In genomic region chr4:63452555-63452954, GRCm38 (mm10) we compare ENCODE assay signal across 24 mouse cellular contexts. TPM values are rescaled to one million over a fixed set of nuclear protein-coding genes. Genes with fewer than 3 reads are reported as not detected.
A peak's percentile ranks its signal among the peaks of the same experiment; 100 is the strongest.
DNase-seq lines count a peak whose midpoint lies in the region; ATAC-seq and TF ChIP-seq lines count a peak whose summit lies in the region.
"Had no signal": no experiment of that assay in that cellular context is flagged by ENCODE, and none has a peak within 500 bp of the region (broad histone marks: within the 10 kb centered on the region; RNA-seq: fewer than 3 reads in every experiment).

No protein-coding gene starts in this region.

- in situ Hi-C loops in CH12.LX (cut with MboI; ENCODE audit: low pct_ligation_motif_present, low pct_unique_long_range_greater_than_20kb, low sequenced_read_pairs), result no loop called here

- TF ChIP-seq EP300 in CH12.LX (IDR thresholded peaks at IDR 0.05; ENCODE audit: low read length), result no peak

- no peak overlapping the region for H3K4me2 ChIP-seq in forebrain, postnatal 0 days (ENCODE audit: low read depth)
- no peak overlapping the region for H3K4me2 ChIP-seq in CH12.LX (ENCODE audit: insufficient read depth, low read depth, poor library complexity, severe bottlenecking)
- H3K4me2 ChIP-seq: embryonic facial prominence, embryonic 12.5 days; heart, embryonic 12.5 days; hindbrain, embryonic 15.5 days had no signal

- H3K9ac ChIP-seq in forebrain, postnatal 0 days, result no peak overlapping the region
- H3K9ac ChIP-seq in CH12.LX (ENCODE audit: insufficient read depth, low read depth), result no peak overlapping the region
- H3K9ac ChIP-seq: embryonic facial prominence, embryonic 12.5 days; heart, embryonic 12.5 days; hindbrain, embryonic 15.5 days had no signal

- H3K4me1 ChIP-seq in forebrain, postnatal 0 days (ENCODE audit: insufficient read depth), result no peaks in the 10 kb centered on the region
- H3K4me1 ChIP-seq in forebrain, embryonic 10.5 days, result peaks cover 22% of the 10 kb centered on the region
- peaks cover 6 to 25% of the 10 kb centered on the region in 2 experiments for H3K4me1 ChIP-seq in CH12.LX (ENCODE audit: control insufficient read depth in 1 of 2, insufficient read depth in 2 of 2)
- H3K4me1 ChIP-seq: hindbrain, embryonic 15.5 days had no signal

- TF ChIP-seq POLR2A in CH12.LX (IDR thresholded peaks at IDR 0.05; ENCODE audit: low read depth, low read length), result no peak
- no peak for TF ChIP-seq POLR2A in brain, embryonic 14.5 days (IDR thresholded peaks at IDR 0.05; ENCODE audit: borderline replicate concordance, extremely low read depth, insufficient read depth, insufficient read length, poor library complexity, severe bottlenecking)

- H3K27ac ChIP-seq in forebrain, postnatal 0 days (ENCODE audit: low read depth, low read length), result no peak overlapping the region
- H3K27ac ChIP-seq in forebrain, embryonic 10.5 days, result no peak overlapping the region
- H3K27ac ChIP-seq in CH12.LX (ENCODE audit: insufficient read depth, low read depth), result no peak overlapping the region
- H3K27ac ChIP-seq: embryonic facial prominence, embryonic 12.5 days; gastrocnemius, adult 2 months; hindbrain, embryonic 10.5 days; hindbrain, embryonic 15.5 days had no signal

- dilution Hi-C loops in CH12.LX (cut with MboI; ENCODE audit: extremely low pct_ligation_motif_present, extremely low pct_unique_long_range_greater_than_20kb, low sequenced_read_pairs), result no loop called here

- no peak for DNase-seq in forebrain, postnatal 0 days
- DNase-seq in forebrain, embryonic 10.5 days (ENCODE audit: extremely low spot score, low spot score), result no peak
- DNase-seq in 3T3-L1 (ENCODE audit: low read depth, low spot score) (peak; percentile 48), CH12.LX (ENCODE audit: extremely low read depth) (no peak)
- peak; percentile 17 for DNase-seq in brain, embryonic 14.5 days (ENCODE audit: low read depth)
- no peak for DNase-seq in cerebellum, postnatal 36 days
- no peak for DNase-seq in neural tube, embryonic 10.5 days (ENCODE audit: extremely low spot score, low spot score)
- DNase-seq: adrenal gland, adult 2 months; adrenal gland, postnatal 25 days; B cell, adult 2 months; cerebellum, adult 11 months; cerebellum, adult 8-10 months; cerebellum, postnatal 14 days; gastrocnemius, adult 2 months; gastrocnemius, postnatal 25 days; kidney, adult 11 months; kidney, adult 9 months had no signal

- no peak overlapping the region for H3K4me3 ChIP-seq in forebrain, postnatal 0 days (ENCODE audit: low read depth, low read length)
- H3K4me3 ChIP-seq in forebrain, embryonic 10.5 days, result no peak overlapping the region
- H3K4me3 ChIP-seq in CH12.LX (replicated peaks in 1 of 3; ENCODE audit: low read depth in 2 of 3, low read length in 2 of 3, poor library complexity in 1 of 3), result no peak overlapping the region
- H3K4me3 ChIP-seq: embryonic facial prominence, embryonic 12.5 days; gastrocnemius, adult 2 months; heart, embryonic 12.5 days; hindbrain, embryonic 10.5 days; hindbrain, embryonic 15.5 days had no signal

- no peaks in the 10 kb centered on the region for H3K27me3 ChIP-seq in forebrain, postnatal 0 days (ENCODE audit: insufficient read depth, low read length)
- H3K27me3 ChIP-seq in forebrain, embryonic 10.5 days (ENCODE audit: poor library complexity, severe bottlenecking), result peaks cover 48% of the 10 kb centered on the region
- H3K27me3 ChIP-seq in CH12.LX (replicated peaks), result no peaks in the 10 kb centered on the region
- H3K27me3 ChIP-seq: embryonic facial prominence, embryonic 12.5 days; heart, embryonic 12.5 days; hindbrain, embryonic 15.5 days had no signal

- no peak for TF ChIP-seq CTCF in forebrain, postnatal 0 days (IDR thresholded peaks at IDR 0.05; ENCODE audit: low read depth)
- TF ChIP-seq CTCF in CH12.LX (conservative IDR thresholded peaks at IDR 0.05 in 1 of 2, IDR thresholded peaks at IDR 0.05 in 1 of 2; ENCODE audit: low read depth in 2 of 2, low read length in 2 of 2), result no peak
- TF ChIP-seq CTCF in brain, embryonic 14.5 days (IDR thresholded peaks at IDR 0.05; ENCODE audit: borderline replicate concordance, extremely low read depth, insufficient read depth, insufficient read length), result no peak

- no peaks in the 10 kb centered on the region for H3K36me3 ChIP-seq in forebrain, postnatal 0 days (ENCODE audit: insufficient read depth)
- H3K36me3 ChIP-seq in forebrain, embryonic 10.5 days (replicated peaks), result peaks cover 19% of the 10 kb centered on the region
- H3K36me3 ChIP-seq in CH12.LX (replicated peaks in 1 of 2; ENCODE audit: control insufficient read depth in 1 of 2, insufficient read depth in 1 of 2, low read length in 1 of 2), result peaks cover 0 to 13% of the 10 kb centered on the region in 2 experiments
- H3K36me3 ChIP-seq: embryonic facial prominence, embryonic 12.5 days; heart, embryonic 12.5 days; hindbrain, embryonic 15.5 days had no signal

- no peak for TF ChIP-seq RAD21 in CH12.LX (IDR thresholded peaks at IDR 0.05; ENCODE audit: low read depth, low read length)

- ATAC-seq in forebrain, postnatal 0 days, result peak; percentile 60; the same call in 1 of the 2 replicates
- ATAC-seq: CD4-positive, CD25-positive, alpha-beta regulatory T cell, adult 4 months; inflammation-experienced regulatory T-cells, adult 6 months had no signal

- WGBS in forebrain, postnatal 0 days, result 23% methylated on average over 3 of the region's 3 CpGs
- WGBS in forebrain, embryonic 10.5 days, result 69% methylated on average over 3 of the region's 3 CpGs

- no peaks in the 10 kb centered on the region for H3K79me2 ChIP-seq in CH12.LX (replicated peaks; ENCODE audit: control insufficient read depth, extremely low read depth, insufficient read depth, poor library complexity, severe bottlenecking)

- H3K9me3 ChIP-seq in forebrain, postnatal 0 days (ENCODE audit: low read length), result no peaks in the 10 kb centered on the region
- H3K9me3 ChIP-seq in forebrain, embryonic 10.5 days, result peaks cover 8% of the 10 kb centered on the region; the same call in 1 of the 2 replicates
- H3K9me3 ChIP-seq in CH12.LX (replicated peaks; ENCODE audit: low read length), result peaks cover 5% of the 10 kb centered on the region
- H3K9me3 ChIP-seq: embryonic facial prominence, embryonic 12.5 days; hindbrain, embryonic 15.5 days had no signal

TF ChIP-seq in CH12.LX, 34 proteins besides CTCF, POLR2A, EP300 and RAD21:
- TF ChIP-seq MAFK (IDR thresholded peaks at IDR 0.05; ENCODE audit: insufficient replicate concordance, low read length), result no peak
- TF ChIP-seq ZNF384 (IDR thresholded peaks at IDR 0.05; ENCODE audit: low read depth, low read length), result peak; percentile 69

RNA-seq across cellular contexts. Expression of gene Whrn, which starts 43.2 kb away (rescaled TPM):
- 9.8 and 13.0 TPM in 2 replicates for total RNA-seq in forebrain, postnatal 0 days (2014; rRNA removed)
- polyA plus RNA-seq in forebrain, postnatal 0 days (2015; fragmentation: Nextera tagmentation; extraction: Ambion mirVana), result 2.6 and 3.8 TPM in 2 replicates
- polyA plus RNA-seq in forebrain, embryonic 10.5 days (2016; fragmentation: Nextera tagmentation; extraction: Ambion mirVana), result 4.6 and 5.1 TPM in 2 replicates
- total RNA-seq in CH12.LX (2012; rRNA removed) (2.8 and 4.5 TPM in 2 replicates), CH12.LX (2014; rRNA removed) (0.72 and 0.99 TPM in 2 replicates)
- polyA plus RNA-seq in CH12.LX (2012; ENCODE audit: insufficient read length, low read depth), result 9.4 and 9.6 TPM in 2 replicates
- 28.2 and 30.9 TPM in 2 replicates for polyA plus RNA-seq in brain, embryonic 14.5 days (2012; rRNA removed)
- total RNA-seq: MEL had no signal

RNA-seq across cellular contexts. Expression of gene Akna, which starts 49.4 kb away (rescaled TPM):
- 3.5 and 6.1 TPM in 2 replicates for total RNA-seq in forebrain, postnatal 0 days (2014; rRNA removed)
- 1.2 and 3.8 TPM in 2 replicates for polyA plus RNA-seq in forebrain, postnatal 0 days (2015; fragmentation: Nextera tagmentation; extraction: Ambion mirVana)
- polyA plus RNA-seq in forebrain, embryonic 10.5 days (2016; fragmentation: Nextera tagmentation; extraction: Ambion mirVana), result 10.2 and 13.1 TPM in 2 replicates
- 19.3 and 28.0 TPM in 2 replicates for total RNA-seq in CH12.LX (2012; rRNA removed)
- total RNA-seq in CH12.LX (2014; rRNA removed), result 5.1 and 6.5 TPM in 2 replicates
- polyA plus RNA-seq in CH12.LX (2012; ENCODE audit: insufficient read length, low read depth), result 28.5 and 37.5 TPM in 2 replicates
- 7.7 and 9.1 TPM in 2 replicates for polyA plus RNA-seq in brain, embryonic 14.5 days (2012; rRNA removed)

Comparison
In these comparisons a context has a peak if more than half of its experiments do, and no peak if none do; other contexts are left out.
1. DNase-seq: peak in 3T3-L1 (single experiment) and brain, embryonic 14.5 days (single experiment); none in forebrain, postnatal 0 days (single experiment), forebrain, embryonic 10.5 days (single experiment), CH12.LX (single experiment), cerebellum, postnatal 36 days (0 of 2) and neural tube, embryonic 10.5 days (single experiment).